Mouse (Mus musculus) CD4-positive, CD25-positive, alpha-beta regulatory T cell (primary cell): ENCODE data around the gene Vpreb1. TPM values are rescaled to one million over a fixed set of nuclear protein-coding genes. Genes with fewer than 3 reads are reported as not detected.

ENCODE experiments used
- polyA plus RNA-seq: library from polyadenylated mRNA; unstranded; fragments of 100-300 nt; shearing (Covaris generic); gene quantifications from one replicate; pipeline ENCODE4 v1.2.1, GENCODE M21; 2017

Gene Vpreb1
- polyA plus RNA-seq, result 1.8 TPM

DNA sequence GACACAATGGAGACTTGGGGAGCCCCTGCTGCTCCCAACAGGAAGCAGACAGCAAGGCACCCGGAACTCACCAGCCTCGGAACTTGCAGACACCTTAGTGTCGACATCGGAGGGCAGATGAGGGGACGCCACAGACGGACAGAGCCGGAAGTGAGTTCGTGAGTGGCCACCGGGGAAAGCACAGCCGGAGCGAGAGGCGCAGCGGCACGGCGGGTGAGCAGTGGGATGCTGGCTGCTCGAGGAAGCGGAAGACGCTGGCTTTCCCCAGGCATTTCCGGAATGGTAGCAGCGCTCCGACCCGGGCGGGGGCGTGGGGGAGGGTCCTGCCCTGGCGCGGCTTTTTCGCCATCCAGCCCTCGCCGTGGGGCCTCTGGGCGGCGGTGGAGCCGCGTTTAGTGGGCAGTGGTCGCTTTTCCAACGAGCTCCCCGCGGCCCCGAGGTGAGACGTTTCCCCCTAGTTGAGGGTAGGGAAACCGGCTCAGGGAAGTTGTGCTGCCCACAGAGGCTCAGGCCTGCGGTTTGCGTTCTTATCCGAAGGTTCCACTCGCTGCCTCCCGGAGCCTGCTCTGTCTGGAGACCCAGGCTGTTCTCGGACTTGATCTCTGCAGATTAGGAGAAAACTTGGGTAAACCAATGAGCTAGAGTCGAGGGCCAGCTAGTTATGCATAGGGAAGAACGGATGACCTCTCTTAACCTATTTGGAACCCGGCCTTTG lies at the start of gene Vpreb1, which contains the start of gene Top3b:
Gene Vpreb1, minus strand, starts transcription at position 227 of the 715 bp plus-strand sequence.
Gene Top3b, plus strand, starts transcription at position 120 of the 715 bp plus-strand sequence.

DNA sequence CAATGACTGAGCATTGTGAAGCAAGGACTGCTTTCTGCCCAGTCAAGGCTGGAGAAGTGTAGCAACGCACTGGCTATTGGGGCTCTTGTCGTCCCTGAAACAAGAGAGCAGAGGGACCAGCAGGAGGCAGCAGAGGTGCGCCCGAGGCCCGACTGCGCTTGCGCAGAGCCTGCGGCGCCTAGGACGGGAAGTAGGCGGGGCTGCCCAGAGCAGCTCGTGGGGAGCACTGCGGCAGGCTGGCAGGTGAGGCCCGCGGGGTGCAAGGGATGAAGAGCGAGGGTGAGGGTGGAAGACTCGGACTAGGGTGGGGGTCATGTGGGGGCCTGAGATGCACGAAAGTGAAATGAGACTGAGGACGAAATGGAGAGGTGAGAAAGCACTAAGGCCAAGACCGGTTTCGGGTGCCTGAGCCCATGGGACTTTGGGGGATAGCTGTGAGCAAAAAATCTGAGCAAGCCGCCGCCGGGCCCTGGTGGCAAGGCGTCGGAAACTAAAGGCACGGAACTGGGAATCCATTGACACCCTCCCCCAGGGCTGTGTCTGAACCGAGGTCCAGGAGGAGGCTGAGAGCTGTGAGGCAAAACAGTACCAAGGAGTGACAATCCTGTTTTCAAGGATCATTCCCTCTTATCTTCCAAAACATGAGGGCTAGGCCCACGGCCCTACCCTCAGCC lies 25.9 kb upstream of the Vpreb1 start, which contains the start of gene Ppm1f:
Gene Ppm1f, plus strand, starts transcription at position 88 of the 674 bp plus-strand sequence.

DNA sequence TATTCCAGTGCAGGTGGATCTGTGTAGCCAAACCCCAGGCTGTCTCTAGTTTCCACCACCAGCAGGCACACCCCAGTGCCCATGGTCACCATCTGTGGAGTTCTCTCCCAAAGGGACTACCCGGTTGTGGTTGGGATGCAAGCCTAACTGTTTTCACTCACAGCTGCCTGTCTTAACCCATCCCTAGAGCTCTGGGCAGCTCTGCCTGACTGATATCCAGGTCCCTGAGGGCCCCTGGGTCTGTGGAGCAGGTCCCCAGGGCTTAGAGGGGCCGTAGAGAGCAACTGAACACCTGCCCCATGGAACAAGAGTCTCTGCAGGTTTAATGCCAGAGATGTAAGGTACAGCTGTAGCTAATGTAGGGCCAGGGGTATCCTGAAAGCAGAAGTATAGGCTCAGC lies 6.7 kb downstream of the Vpreb1 start, which contains the start of gene Igll1:
Gene Igll1, minus strand, starts transcription at position 8 of the 400 bp plus-strand sequence.

DNA sequence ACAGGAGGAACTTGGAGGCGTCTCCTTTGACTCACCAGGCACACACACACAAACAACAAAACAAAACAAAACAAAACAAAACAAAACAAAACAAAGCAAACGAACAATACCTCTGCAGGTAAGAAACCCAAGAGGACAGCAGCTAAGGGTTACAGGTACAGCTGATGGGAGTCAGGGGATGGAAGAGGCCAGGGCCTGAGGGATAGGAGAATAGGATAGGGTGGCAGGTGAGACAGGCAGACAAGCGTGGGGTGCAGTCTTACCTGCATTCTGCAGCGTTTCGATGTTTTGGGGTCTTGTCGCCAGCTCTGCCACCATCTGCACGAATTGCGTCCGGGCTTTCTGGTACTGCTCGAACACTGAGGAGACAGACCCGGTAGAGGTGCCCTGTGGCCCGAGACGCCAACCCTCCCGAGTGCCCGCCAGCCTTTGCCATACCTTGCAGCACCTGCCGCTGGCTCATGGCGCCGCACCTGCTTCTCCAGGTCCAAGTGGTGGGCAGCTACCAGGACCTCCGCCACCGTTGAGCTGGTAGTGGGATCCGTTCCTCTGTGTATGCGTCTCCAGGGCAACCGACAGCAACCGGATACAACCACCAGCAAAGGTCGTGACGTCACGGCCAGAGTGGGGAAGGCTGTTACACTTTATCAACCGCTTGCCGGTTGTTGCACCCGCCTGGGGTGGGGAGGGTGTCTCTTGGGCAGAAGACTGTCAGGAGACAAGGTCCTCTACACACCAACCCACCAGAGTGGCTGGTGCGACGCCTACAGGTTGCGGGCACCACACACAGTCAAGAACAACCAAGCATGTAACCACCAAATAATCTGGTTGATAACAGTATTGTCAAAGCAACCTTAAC lies 41.7 kb downstream of the Vpreb1 start, which contains the start of gene Spag6l:
Gene Spag6l, minus strand, starts transcription at position 700 of the 859 bp plus-strand sequence.

Other genes starting within 250 kb of the Vpreb1 start
- gene Olfr19, start 194.4 kb downstream of the Vpreb1 start, polyA plus RNA-seq, result not detected
- not detected for gene Spag6l, start 41.4 kb downstream of the Vpreb1 start, polyA plus RNA-seq
- 0.08 TPM for gene Igll1, start 6.9 kb downstream of the Vpreb1 start, polyA plus RNA-seq
- 101 TPM for gene Top3b, start 107 bp downstream of the Vpreb1 start, polyA plus RNA-seq
- gene Ppm1f, start 25.6 kb upstream of the Vpreb1 start, polyA plus RNA-seq, result 22.9 TPM
- 194 TPM for gene Mapk1, start 112.5 kb upstream of the Vpreb1 start, polyA plus RNA-seq
- gene Ypel1, start 198.9 kb upstream of the Vpreb1 start, polyA plus RNA-seq, result 3.6 TPM
- gene Ppil2, start 240.4 kb upstream of the Vpreb1 start, polyA plus RNA-seq, result 247 TPM